Mouse (Mus musculus): ENCODE data around the gene Prss1. TPM values are rescaled to one million over a fixed set of nuclear protein-coding genes. Genes with fewer than 3 reads are reported as not detected.
"Not testable (repeated sequence)": the region's sequence is repeated elsewhere in the genome, so short reads cannot be mapped to it uniquely, and the experiment has no call there.

The Prss1 gene
- not detected for total RNA-seq (2021)
- long read RNA-seq, experiment 1 = 0 reads
- long read RNA-seq, experiment 2 = 0 reads

GRCm38 (mm10) chr6:41458632-41459031 is at the start of gene Prss1:
Prss1 (plus strand) TSS chr6:41458932.
- not testable (repeated sequence) for DNase-seq (ENCODE audit: low spot score in 2 of 2)

- DNase-seq (ENCODE audit: low spot score in 2 of 2) = not testable (repeated sequence)
Measured at GRCm38 (mm10) chr6:41442261-41442660, 16.5 kb upstream of the Prss1 start.

GRCm38 (mm10) chr6:41446045-41446444 is 12.7 kb upstream of the Prss1 start, which contains the start of gene Gm10334:
Gm10334 (minus strand) TSS chr6:41446145.
- not testable (repeated sequence) for DNase-seq (ENCODE audit: low spot score in 2 of 2)

- no peak for DNase-seq (ENCODE audit: low spot score in 2 of 2)
Measured at GRCm38 (mm10) chr6:41499374-41499773, 40.6 kb downstream of the Prss1 start.

- DNase-seq (ENCODE audit: low spot score in 2 of 2) = no peak
Measured at GRCm38 (mm10) chr6:41504915-41505314, 46.2 kb downstream of the Prss1 start.

- DNase-seq (ENCODE audit: low spot score in 2 of 2) = no peak
Measured at GRCm38 (mm10) chr6:41505323-41505722, 46.6 kb downstream of the Prss1 start.

Other genes with a start within 250 kb of the Prss1 start
- gene Try4, start 156.7 kb upstream of the Prss1 start, total RNA-seq (2021) = not detected
- gene Try5, start 142.1 kb upstream of the Prss1 start, total RNA-seq (2021) = not detected
- not detected for gene Try10, start 104.8 kb upstream of the Prss1 start, total RNA-seq (2021)
- not detected for gene Prss3, start 81.3 kb upstream of the Prss1 start, total RNA-seq (2021)
- not detected for gene Gm5771, start 66.6 kb upstream of the Prss1 start, total RNA-seq (2021)
- gene Gm10334, start 12.8 kb upstream of the Prss1 start, total RNA-seq (2021) = not detected
- gene Prss2, start 62.9 kb downstream of the Prss1 start, total RNA-seq (2021) = not detected
- 10 to 100 TPM; 61.1 to 62.1 TPM for gene Ephb6, start 146.6 kb downstream of the Prss1 start, total RNA-seq (2021)
- under 1 TPM in 1 of 2 experiments, not detected in 1; 0.88 TPM for gene Trpv6, start 177.5 kb downstream of the Prss1 start, total RNA-seq (2021)
- not detected for gene Trpv5, start 221.8 kb downstream of the Prss1 start, total RNA-seq (2021)
- gene Llcfc1, start 225.5 kb downstream of the Prss1 start, total RNA-seq (2021) = not detected
- not detected for gene Kel, start 245.4 kb downstream of the Prss1 start, total RNA-seq (2021)